Mouse (Mus musculus) heart, adult 18-20 months (tissue): ENCODE data around the gene Casz1. TPM values are rescaled to one million over a fixed set of nuclear protein-coding genes. Genes with fewer than 3 reads are reported as not detected.

Experiments used
- DNase-seq, 2 experiments: peaks; one replicate each; pipeline ENCODE4 v3.0.0; 2021 to 2022; ENCODE audit warnings: mixed read lengths in 1 of 2
- long read RNA-seq, 2 experiments: library from polyadenylated mRNA; stranded (forward); transcript quantifications; one replicate each; pipeline ENCODE4 v2.0.0; 2021
- total RNA-seq, 2 experiments: library from RNA; stranded (reverse); gene quantifications; 2 replicates each; pipeline ENCODE4 v1.2.3; 2021

The Casz1 gene
- total RNA-seq: 10 to 100 TPM; 35.9 to 41.1 TPM
- long read RNA-seq, experiment 1, full-length matches to known transcripts: 1 of 8 reads
- long read RNA-seq, experiment 1, partial matches to known transcripts: 2 of 8 reads
- long read RNA-seq, experiment 1, other reads (novel, unspliced or antisense): 5 of 8 reads
- long read RNA-seq, experiment 2, partial matches to known transcripts: 1 of 7 reads
- long read RNA-seq, experiment 2, other reads (novel, unspliced or antisense): 6 of 7 reads

DNA sequence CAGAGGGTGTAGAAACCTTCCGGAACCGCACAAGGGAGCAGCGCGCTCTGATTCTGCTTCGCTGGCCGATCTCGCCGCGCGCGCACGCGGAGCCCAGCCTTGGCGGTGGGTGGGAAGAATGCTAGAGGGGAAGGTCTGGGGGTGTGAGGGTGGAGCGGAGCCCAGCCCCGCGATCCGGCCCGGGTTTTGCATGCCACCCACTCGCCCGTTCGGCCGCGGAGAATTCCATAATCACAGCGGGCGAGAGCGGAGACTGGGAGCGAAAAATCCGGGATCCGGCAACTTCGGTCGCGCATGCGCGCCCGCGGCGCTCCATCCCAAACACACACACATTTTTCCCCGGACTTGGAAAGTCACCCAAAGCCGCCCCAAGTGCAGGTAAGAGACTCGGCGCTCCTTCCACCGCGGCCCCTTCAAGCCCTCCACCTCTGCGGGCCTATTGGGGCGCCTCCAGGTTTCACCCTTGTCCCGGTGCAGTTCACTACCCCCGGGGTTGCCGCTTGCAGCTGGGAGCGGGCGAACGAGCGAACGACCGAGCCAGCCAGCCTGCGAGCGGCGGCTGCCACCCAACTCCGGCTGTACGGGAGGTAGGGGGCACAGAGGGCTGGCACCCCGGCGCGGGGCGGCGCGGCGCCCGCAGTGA, at the start of gene Casz1:
Gene Casz1 (plus strand): TSS at position 293 of the 643 bp plus-strand sequence.
- DNase-seq: peak; percentile 92 to 93

DNA sequence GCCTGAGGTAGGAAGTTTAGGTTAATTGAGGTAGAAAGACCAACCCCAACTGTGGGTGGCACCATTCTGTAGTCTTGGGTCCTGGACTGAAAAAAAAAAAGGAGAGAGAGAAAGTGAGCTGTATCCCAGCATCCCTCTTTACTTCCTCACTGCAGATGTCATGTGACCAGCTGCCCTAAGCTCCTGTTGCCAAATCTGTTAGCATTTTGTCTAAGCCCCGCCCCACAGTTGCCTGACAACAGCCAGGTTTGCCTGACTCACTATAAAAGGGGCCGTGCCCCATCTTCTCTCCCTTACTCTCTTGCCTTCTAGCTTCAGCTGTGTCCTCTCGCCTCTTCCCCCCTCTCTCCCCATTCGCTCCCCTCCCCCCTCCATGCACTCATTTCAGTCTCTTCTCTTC, 45.4 kb upstream of the Casz1 start:
- no peak for DNase-seq

DNA sequence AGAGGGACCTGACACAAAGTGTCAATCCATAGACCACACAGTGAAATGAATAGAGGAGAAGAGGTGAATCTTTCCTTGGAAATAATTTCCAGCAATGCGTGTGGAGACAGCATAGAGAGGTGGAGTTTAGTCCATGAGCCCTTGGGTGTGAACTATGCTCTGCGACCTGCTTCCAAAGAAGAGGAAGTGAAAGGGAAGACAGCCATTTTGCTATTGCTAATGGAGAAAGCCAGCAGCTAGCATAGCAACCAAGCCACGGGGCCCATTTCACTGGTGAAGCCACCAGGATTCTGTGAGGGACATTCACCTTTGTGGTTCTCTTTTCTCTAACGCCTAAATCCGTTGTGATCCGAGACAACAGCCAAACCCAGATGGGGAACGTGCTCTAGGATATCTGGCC, 44.1 kb upstream of the Casz1 start:
- DNase-seq: no peak

DNA sequence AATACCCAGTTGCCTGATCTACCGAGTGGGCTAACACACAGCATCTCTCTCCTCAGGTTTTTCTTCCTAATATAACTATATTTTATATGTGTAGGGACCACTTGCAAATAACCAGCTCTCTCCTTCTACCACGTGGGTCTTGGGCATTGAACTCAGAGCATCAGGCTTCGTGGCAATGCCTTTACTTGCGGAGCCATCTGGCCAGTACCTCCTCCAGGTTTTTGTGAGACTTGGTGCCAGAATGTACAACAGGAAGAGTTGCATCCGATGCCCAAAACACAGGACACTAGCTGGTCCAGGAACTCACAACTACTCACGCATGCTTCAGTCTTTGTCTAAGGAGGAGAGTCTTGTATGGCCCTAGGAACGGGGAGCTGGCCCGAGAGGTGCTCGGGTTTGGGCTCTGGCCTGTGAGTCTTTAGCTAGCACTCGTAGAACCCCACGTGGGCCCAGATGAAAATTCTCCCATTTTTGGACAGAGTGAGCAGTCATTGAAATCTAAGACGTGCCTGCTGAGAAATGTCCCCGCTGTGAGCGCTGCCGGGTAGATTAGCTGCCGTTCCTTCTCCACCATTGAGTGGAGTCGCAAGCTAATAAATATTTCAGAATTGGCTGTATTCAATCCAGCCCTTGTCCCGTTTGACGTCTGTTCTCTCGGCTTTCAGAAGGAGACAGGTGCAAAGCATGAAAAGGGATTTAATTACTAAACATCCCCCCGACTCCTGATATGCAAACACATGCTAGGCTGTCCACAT, 38.0 kb upstream of the Casz1 start:
- DNase-seq: no peak

GRCm38 (mm10) chr4:148767655-148768305, 36.4 kb upstream of the Casz1 start:
- DNase-seq: no peak

DNA sequence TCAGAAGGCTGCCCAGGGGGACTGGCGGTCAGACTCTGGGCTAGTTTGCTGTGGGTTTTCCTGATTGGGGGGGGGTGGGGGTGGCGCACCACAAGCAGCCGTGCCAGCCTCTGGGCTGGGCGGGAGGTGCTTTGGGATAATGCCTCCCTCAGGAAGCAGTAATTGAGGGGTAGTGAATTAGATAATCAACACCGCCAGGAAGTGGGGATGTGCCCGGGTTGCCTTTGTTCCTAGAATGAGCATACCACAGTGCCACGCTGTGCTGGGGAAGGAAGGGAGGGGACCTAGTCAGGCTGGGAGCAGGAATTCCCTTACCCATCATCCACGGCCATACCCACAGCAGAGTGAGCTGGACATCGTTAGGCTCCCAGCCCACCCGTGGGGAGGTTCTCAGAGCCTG, 35.6 kb upstream of the Casz1 start:
- DNase-seq: no peak

- no peak for DNase-seq
Observed at GRCm38 (mm10) chr4:148770582-148771408, 33.4 kb upstream of the Casz1 start.

DNA sequence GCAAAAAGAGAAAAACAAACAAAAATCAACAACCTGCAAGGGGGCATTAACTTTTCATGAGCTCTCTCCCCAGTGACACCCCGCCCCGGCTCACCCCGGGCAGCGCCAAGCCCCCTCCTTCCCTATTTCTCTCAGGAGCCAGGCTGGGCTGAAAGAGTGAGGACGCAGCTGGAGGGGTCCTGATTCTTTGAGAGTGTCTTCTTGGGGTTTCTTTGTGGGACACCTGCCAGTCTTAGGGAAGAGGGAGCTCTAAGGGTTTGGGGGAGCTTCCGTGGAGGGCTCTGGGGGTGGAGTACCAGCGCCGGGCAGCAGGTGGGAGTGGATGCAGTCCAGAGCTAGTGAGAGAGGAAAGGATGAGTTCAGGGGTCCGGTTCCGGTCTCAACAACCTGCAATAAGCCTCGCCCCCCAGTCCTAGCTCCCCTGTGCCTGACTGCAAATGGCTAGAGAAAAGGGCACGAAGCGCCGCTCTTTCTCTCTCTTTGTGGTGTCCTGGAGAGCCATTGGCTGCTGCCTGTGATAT, 32.8 kb upstream of the Casz1 start:
- DNase-seq: no peak

DNA sequence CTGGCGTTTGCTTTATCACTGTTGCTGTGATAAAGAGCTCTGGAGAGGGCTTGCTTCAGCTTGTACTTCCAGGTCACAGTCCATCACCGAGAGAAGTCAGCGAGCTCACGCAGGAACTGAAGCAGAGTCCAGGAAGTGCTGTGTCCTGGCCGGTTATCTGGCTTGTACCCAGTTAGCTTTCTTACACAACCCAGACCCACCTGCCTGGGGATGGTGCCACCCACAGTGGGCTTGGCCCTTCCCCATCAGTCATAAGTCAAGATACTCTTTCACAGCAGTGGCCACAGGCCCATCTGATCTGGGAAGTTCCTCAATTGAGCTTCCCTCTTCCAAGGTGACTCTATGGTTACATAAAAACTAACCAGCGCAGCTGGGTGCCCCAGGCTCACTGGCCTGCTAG, 31.6 kb upstream of the Casz1 start:
- no peak for DNase-seq

DNA sequence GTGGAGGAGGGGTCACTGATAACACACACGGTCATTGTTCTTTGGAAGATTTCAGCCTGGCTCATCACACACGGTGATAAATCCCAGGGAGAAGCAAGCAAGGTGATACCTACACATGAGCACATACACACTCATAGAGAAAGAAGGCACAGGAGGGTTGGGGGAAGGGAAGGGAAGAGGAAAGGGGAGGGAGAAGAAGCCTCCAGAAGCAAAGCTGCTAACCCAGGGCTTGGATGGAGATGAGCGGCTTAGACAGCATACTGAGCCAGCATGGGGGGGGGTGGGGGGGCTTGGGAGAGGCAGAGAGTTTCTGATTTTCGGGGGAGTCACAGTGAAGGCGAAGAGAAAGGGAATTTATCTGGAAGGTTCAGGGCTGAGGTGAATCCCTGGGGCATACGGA, 30.2 kb upstream of the Casz1 start:
- DNase-seq: no peak

DNA sequence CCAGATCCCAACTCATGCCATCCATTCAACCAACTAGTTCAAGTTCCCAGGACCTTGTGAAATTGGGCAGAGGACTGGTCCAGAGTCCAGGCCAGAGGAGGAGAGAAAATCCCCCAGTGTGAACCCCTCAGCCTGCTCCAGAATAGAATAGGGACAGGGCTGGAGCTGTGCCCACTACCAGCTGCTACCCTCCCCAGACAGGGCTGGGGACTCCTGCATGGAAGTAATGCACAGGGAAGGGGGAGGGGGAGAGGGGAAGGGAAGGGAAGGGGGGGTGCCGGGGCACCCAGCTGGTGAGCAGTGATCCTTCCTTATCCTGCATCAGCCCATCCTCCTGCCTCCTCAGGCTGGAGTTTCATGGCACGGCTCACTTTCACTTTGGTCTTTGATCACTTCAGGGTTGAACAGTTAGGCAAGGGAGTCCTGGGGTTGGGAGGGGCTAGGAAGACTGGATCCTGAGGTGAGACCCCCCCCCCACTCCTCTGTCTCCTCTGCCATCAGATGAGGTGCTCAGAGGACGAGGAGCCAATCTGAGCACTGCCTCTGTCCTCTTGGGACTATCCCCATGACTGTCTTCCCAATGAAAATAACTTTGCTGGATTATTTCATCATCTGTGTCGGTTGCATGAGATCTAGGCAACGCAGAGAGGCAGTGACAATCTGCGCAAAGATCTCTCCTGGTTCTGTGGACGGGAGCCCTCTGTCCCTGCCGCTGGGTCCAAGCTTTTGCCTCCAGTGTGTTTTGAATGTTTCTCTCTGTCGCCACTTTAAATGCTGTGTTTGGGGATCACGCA, 28.6 kb upstream of the Casz1 start:
- DNase-seq: no peak

DNA sequence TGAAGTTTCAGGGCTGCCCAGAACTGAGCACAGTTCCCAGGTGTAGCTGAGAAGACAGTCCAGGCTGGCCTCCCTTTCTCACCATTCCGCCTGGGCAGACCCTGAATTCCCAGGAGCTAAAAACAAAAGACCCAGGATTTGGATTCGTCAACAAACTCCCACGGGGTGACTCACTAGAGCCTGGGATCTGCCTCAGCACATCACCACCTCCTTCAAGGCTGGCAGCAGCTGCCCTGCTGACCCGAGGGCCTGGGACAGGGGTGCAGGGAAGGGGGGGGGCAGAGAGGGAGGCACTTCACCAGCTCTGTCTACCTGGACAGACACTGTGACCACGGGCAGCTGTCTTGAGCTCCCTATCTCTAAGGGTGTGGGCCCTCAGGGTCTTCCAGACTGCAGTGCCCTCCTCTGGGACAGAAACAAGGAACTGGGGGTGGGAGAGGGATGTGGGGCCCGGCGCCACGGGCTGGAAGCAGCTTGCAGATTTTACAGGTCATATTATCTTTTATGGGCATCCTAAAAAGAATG, 24.1 kb upstream of the Casz1 start:
- DNase-seq: no peak

DNA sequence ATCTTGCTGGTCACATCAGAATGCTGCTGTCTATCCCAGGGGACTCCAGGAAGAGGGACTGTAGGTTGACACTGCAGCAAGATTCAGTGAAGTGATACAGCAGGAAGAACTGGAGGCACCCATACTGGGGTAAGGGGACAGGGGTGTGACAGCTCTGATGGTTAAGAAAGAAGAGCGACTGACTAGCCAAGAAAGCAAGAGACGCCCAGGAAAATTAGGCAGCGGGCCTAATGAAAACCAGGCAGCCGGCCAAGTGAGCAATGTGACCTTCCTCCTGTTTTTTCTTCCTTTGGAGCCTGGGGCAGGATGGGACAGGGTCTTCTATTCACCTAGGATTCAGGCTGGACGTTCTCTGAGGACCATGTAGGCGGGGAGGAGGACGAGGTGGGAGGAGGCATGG, 22.7 kb upstream of the Casz1 start:
- peak; percentile 28 to 68 for DNase-seq

GRCm38 (mm10) chr4:148782880-148783279, 21.3 kb upstream of the Casz1 start:
- no peak for DNase-seq

DNA sequence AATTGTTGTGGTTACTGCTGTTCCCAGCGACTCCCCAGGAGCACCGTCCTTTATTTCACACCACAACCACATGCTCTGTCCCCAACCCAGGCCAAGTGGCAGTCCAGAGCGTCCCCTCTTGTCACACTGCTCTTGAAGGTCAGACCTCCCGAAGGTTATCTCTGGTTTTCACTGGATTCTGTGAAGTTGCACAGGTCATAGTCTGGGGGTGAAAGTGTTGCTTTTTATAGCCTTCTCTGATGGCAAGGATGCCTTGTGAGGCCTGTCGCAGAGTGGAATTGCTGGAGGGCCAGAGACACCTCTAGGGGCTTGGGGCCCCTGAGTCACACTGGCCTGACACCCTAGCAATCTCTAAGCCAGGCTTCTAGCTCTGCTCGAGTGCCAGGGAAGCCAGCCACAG, 20.5 kb upstream of the Casz1 start:
- DNase-seq: peak in 1 of 2 experiments; percentile 68

DNA sequence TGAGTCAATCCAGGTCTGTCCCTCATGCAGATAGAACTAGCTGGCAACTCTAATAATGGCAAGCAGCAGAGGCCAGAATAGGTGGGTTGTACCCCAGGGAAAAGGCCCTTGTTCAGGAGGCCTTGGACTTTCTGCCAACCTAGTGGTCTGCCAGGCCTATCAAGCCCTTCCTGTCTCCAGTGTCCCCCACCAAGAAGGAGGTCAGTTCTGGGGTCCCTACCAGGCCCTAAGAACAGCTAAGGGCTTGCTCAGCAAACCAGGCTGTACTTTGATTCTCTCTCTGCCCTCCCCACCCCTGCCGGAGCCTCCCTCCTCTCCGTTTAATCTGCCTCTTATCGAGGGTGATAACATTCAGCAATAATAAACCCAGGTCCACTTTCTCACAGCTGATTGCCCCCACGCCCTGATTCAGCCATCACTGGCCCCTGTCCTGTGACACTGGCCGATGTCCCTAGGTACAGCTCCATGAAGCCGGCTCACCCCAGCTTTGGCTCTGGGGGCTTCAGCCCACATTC, 19.1 kb upstream of the Casz1 start:
- no peak for DNase-seq

- no peak for DNase-seq
Observed at GRCm38 (mm10) chr4:148785995-148786394, 18.2 kb upstream of the Casz1 start.

GRCm38 (mm10) chr4:148790940-148791339, 13.3 kb upstream of the Casz1 start:
- no peak for DNase-seq

DNA sequence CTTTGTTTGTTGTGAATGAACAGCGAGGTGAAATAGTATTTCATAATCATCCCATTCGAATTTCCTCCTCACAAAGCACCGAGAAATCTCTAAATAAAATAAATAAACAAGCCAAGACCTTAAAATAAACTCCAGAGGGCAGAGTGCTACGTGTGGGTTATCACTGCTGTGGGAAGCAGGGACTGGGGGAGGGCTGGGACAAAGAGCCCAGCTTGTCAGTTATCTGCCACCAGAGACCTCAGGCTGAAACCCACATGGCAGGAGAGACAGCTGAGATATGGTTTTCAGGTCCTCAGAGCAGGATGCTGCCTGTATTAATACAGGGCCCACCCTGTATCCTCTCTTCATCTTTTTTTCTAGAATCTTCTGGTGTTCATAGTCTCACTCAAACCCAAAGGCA, 9.2 kb upstream of the Casz1 start:
- no peak for DNase-seq
